In the genomic region with DNA sequence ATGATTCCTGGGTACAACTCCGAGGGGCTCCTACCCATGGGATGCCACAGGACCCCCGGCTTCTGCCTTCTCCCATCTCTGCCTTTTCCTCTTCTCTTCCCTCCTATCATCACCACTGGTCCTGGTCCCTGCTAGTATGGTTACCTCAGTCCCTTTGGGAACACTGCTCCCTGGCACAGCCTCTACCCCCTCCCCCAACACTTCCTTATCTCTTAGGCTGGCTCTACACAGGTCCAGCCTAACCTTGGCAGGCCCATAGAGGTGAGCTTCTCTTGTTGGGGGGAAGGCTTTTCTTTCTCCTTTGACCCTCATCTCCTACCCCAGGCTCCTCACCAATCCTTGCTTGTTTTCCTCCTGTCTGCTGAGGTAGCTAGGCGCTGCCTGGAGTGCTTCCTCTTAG, we compare ENCODE assay signal across 22 mouse cellular contexts. TPM values are rescaled to one million over a fixed set of nuclear protein-coding genes. Genes with fewer than 3 reads are reported as not detected.
DNase-seq lines count a peak whose midpoint lies in the region; ATAC-seq lines count a peak whose summit lies in the region.
"Had no signal": no experiment of that assay in that cellular context is flagged by ENCODE, and none has a peak within 500 bp of the region (broad histone marks: within the 10 kb centered on the region; RNA-seq: fewer than 3 reads in every experiment).

No protein-coding gene starts in this region.

- peak overlapping the region; percentile 34; the same call in 1 of the 2 replicates for H3K9ac ChIP-seq in heart, embryonic 14.5 days (ENCODE audit: low read length)
- H3K9ac ChIP-seq in liver, embryonic 13.5 days, result peak overlapping the region; percentile 60
- peak overlapping the region; percentile 16 for H3K9ac ChIP-seq in liver, embryonic 16.5 days (ENCODE audit: low read depth, low read length)
- H3K9ac ChIP-seq: embryonic facial prominence, embryonic 15.5 days had no signal

- no peak for DNase-seq in heart, adult 8-10 months (ENCODE audit: low spot score)
- no peak for DNase-seq in liver, embryonic 13.5 days
- no peak for DNase-seq in ovary, postnatal 36 days (ENCODE audit: low spot score)
- DNase-seq: cerebellum, adult 9-10 months; gastrocnemius, postnatal 25 days; kidney, adult 9 months; kidney, postnatal 36 days; layer of hippocampus, adult 9-11 months; lung, postnatal 14 days; thymus, postnatal 25 days had no signal

- peaks cover 11% of the 10 kb centered on the region; the same call in 1 of the 2 replicates for H3K27me3 ChIP-seq in heart, embryonic 14.5 days (ENCODE audit: control insufficient read depth, insufficient read depth, low read length)
- no peaks in the 10 kb centered on the region for H3K27me3 ChIP-seq in megakaryocyte, embryonic 14.5 days (replicated peaks)
- H3K27me3 ChIP-seq in liver, embryonic 13.5 days, result peaks cover 21% of the 10 kb centered on the region
- H3K27me3 ChIP-seq in liver, embryonic 16.5 days (ENCODE audit: control insufficient read depth, insufficient read depth, low read depth, low read length), result peaks cover 4% of the 10 kb centered on the region; the same call in 1 of the 2 replicates
- H3K27me3 ChIP-seq: embryonic facial prominence, embryonic 15.5 days had no signal

- peaks cover 17 to 27% of the 10 kb centered on the region in 2 experiments; a peak in 3 of 4 replicates for H3K4me1 ChIP-seq in heart, embryonic 14.5 days (ENCODE audit: control insufficient read depth in 2 of 2, insufficient read depth in 2 of 2, low read length in 2 of 2)
- H3K4me1 ChIP-seq in megakaryocyte, embryonic 14.5 days, result peaks cover 91% of the 10 kb centered on the region
- peaks cover 79% of the 10 kb centered on the region for H3K4me1 ChIP-seq in liver, embryonic 13.5 days (replicated peaks)
- peaks cover 40% of the 10 kb centered on the region for H3K4me1 ChIP-seq in liver, embryonic 16.5 days (ENCODE audit: control insufficient read depth, low read depth, low read length)

- H3K4me2 ChIP-seq in heart, embryonic 14.5 days (ENCODE audit: low read length), result no peak overlapping the region
- peak overlapping the region; percentile 83 for H3K4me2 ChIP-seq in liver, embryonic 13.5 days
- H3K4me2 ChIP-seq in liver, embryonic 16.5 days (ENCODE audit: low read depth, low read length), result 0 out of 2 replicates have a peak overlapping the region, but pooled peaks have one; percentile 4
- H3K4me2 ChIP-seq: embryonic facial prominence, embryonic 15.5 days had no signal

- 0 out of 4 replicates have a peak overlapping the region, but pooled peaks of 1 of the 2 experiments have one; percentile 19 for H3K27ac ChIP-seq in heart, embryonic 14.5 days (replicated peaks in 1 of 2; ENCODE audit: control insufficient read depth in 1 of 2, insufficient read depth in 1 of 2, low read depth in 2 of 2, low read length in 2 of 2)
- H3K27ac ChIP-seq in liver, embryonic 13.5 days, result peak overlapping the region; percentile 77
- H3K27ac ChIP-seq in liver, embryonic 16.5 days (ENCODE audit: low read length), result no peak overlapping the region; the same call in 1 of the 2 replicates
- H3K27ac ChIP-seq: embryonic facial prominence, embryonic 15.5 days had no signal

- 0 out of 2 replicates have a peak, but pooled peaks have one; percentile 52 for ATAC-seq in heart, embryonic 14.5 days (ENCODE audit: insufficient number of reproducible peaks, insufficient read depth, low FRiP score, low read depth)
- no peak for ATAC-seq in megakaryocyte, adult 5-6 weeks (ENCODE audit: poor library complexity, severe bottlenecking)
- ATAC-seq in liver, embryonic 13.5 days (ENCODE audit: low read depth), result no peak
- ATAC-seq in liver, embryonic 16.5 days (ENCODE audit: low read depth), result no peak
- ATAC-seq: forebrain, embryonic 14.5 days had no signal

- no peak overlapping the region for H3K4me3 ChIP-seq in heart, embryonic 14.5 days (ENCODE audit: control insufficient read depth in 1 of 2, insufficient read depth in 1 of 2, low read depth in 1 of 2, low read length in 2 of 2)
- H3K4me3 ChIP-seq in megakaryocyte, embryonic 14.5 days (replicated peaks), result peak overlapping the region; percentile 75
- H3K4me3 ChIP-seq in liver, embryonic 13.5 days (replicated peaks), result 0 out of 2 replicates have a peak overlapping the region, but pooled peaks have one; percentile 13
- H3K4me3 ChIP-seq in liver, embryonic 16.5 days (ENCODE audit: low read depth, low read length), result no peak overlapping the region
- H3K4me3 ChIP-seq: embryonic facial prominence, embryonic 15.5 days had no signal

- WGBS in heart, embryonic 14.5 days, result 41% methylated on average over 3 of the region's 3 CpGs
- WGBS in liver, embryonic 13.5 days (ENCODE audit: insufficient replicate concordance), result 79% methylated on average over 3 of the region's 3 CpGs
- WGBS in liver, embryonic 16.5 days (ENCODE audit: insufficient replicate concordance), result 73% methylated on average over 3 of the region's 3 CpGs

- H3K9me3 ChIP-seq in heart, embryonic 14.5 days (ENCODE audit: control insufficient read depth, low read length), result no peaks in the 10 kb centered on the region
- no peaks in the 10 kb centered on the region for H3K9me3 ChIP-seq in megakaryocyte, embryonic 14.5 days
- H3K9me3 ChIP-seq in liver, embryonic 13.5 days (replicated peaks), result no peaks in the 10 kb centered on the region
- H3K9me3 ChIP-seq in liver, embryonic 16.5 days (replicated peaks; ENCODE audit: control insufficient read depth, low read length), result no peaks in the 10 kb centered on the region
- H3K9me3 ChIP-seq: embryonic facial prominence, embryonic 15.5 days had no signal

- peaks cover 16% of the 10 kb centered on the region; the same call in 1 of the 2 replicates for H3K36me3 ChIP-seq in heart, embryonic 14.5 days (ENCODE audit: control insufficient read depth, insufficient read depth, low read length)
- peaks cover 91% of the 10 kb centered on the region for H3K36me3 ChIP-seq in megakaryocyte, embryonic 14.5 days (replicated peaks; ENCODE audit: low read length)
- H3K36me3 ChIP-seq in liver, embryonic 13.5 days, result peaks cover 77% of the 10 kb centered on the region
- peaks cover 33% of the 10 kb centered on the region for H3K36me3 ChIP-seq in liver, embryonic 16.5 days (ENCODE audit: control insufficient read depth, insufficient read depth)

RNA-seq across cellular contexts. Expression of a gene that starts 5.8 kb away (rescaled TPM):
- polyA plus RNA-seq in heart, embryonic 14.5 days (2014; fragmentation: Nextera tagmentation; extraction: Ambion mirVana), result 8.5 and 10.1 TPM in 2 replicates
- 1 to 10 TPM in 2 of 4 experiments, under 1 TPM in 2; 0.72 to 1.1 (median 0.96) TPM for total RNA-seq in heart, adult 8-10 months (2022)
- polyA plus RNA-seq in megakaryocyte, embryonic 14.5 days (2012; ENCODE audit: insufficient read depth, low replicate concordance), result 775 and 2,394 TPM in 2 replicates
- 0.74 and 1.0 TPM in 2 replicates for total RNA-seq in megakaryocyte, adult 5-6 weeks (2015)
- total RNA-seq in megakaryocyte, adult 5-6 weeks (2017), result 0.18 and 0.69 TPM in 2 replicates
- 35.4 and 36.3 TPM in 2 replicates for polyA plus RNA-seq in liver, embryonic 13.5 days (2015; fragmentation: Nextera tagmentation; extraction: Ambion mirVana)
- polyA plus RNA-seq in liver, embryonic 16.5 days (2015; fragmentation: Nextera tagmentation; extraction: Ambion mirVana), result 27.2 and 34.7 TPM in 2 replicates

RNA-seq across cellular contexts. Expression of a gene that starts 24.6 kb away (rescaled TPM):
- polyA plus RNA-seq in heart, embryonic 14.5 days (2014; fragmentation: Nextera tagmentation; extraction: Ambion mirVana), result 8.1 and 8.6 TPM in 2 replicates
- 10 to 100 TPM; 43.9 to 47.4 (median 45.6) TPM for total RNA-seq in heart, adult 8-10 months (2022)
- 211 and 280 TPM in 2 replicates for polyA plus RNA-seq in megakaryocyte, embryonic 14.5 days (2012; ENCODE audit: insufficient read depth, low replicate concordance)
- total RNA-seq in megakaryocyte, adult 5-6 weeks (2015), result 73.7 and 76.7 TPM in 2 replicates
- total RNA-seq in megakaryocyte, adult 5-6 weeks (2017), result 155 and 158 TPM in 2 replicates
- polyA plus RNA-seq in liver, embryonic 13.5 days (2015; fragmentation: Nextera tagmentation; extraction: Ambion mirVana), result 10.0 and 10.6 TPM in 2 replicates
- polyA plus RNA-seq in liver, embryonic 16.5 days (2015; fragmentation: Nextera tagmentation; extraction: Ambion mirVana), result 7.1 and 7.6 TPM in 2 replicates

RNA-seq across cellular contexts. Expression of a gene that starts 25.7 kb away (rescaled TPM):
- 112 and 113 TPM in 2 replicates for polyA plus RNA-seq in heart, embryonic 14.5 days (2014; fragmentation: Nextera tagmentation; extraction: Ambion mirVana)
- 100 to 1,000 TPM; 469 to 545 (median 504) TPM for total RNA-seq in heart, adult 8-10 months (2022)
- polyA plus RNA-seq in megakaryocyte, embryonic 14.5 days (2012; ENCODE audit: insufficient read depth, low replicate concordance), result 35.1 and 38.6 TPM in 2 replicates
- total RNA-seq in megakaryocyte, adult 5-6 weeks (2015), result 4.5 and 6.3 TPM in 2 replicates
- total RNA-seq in megakaryocyte, adult 5-6 weeks (2017), result 0.73 and 1.7 TPM in 2 replicates
- polyA plus RNA-seq in liver, embryonic 13.5 days (2015; fragmentation: Nextera tagmentation; extraction: Ambion mirVana), result 5.8 and 8.6 TPM in 2 replicates
- polyA plus RNA-seq in liver, embryonic 16.5 days (2015; fragmentation: Nextera tagmentation; extraction: Ambion mirVana), result 10.7 and 13.9 TPM in 2 replicates

RNA-seq across cellular contexts. Expression of a gene that starts 39.4 kb away (rescaled TPM):
- 34.6 and 36.7 TPM in 2 replicates for polyA plus RNA-seq in heart, embryonic 14.5 days (2014; fragmentation: Nextera tagmentation; extraction: Ambion mirVana)
- total RNA-seq in heart, adult 8-10 months (2022), result 100 to 1,000 TPM; 202 to 221 (median 208) TPM
- polyA plus RNA-seq in megakaryocyte, embryonic 14.5 days (2012; ENCODE audit: insufficient read depth, low replicate concordance), result 0.51 TPM in 1 of 2 replicates, not detected in the other
- not detected in 2 replicates for total RNA-seq in megakaryocyte, adult 5-6 weeks (2015)
- total RNA-seq in megakaryocyte, adult 5-6 weeks (2017), result not detected in 2 replicates
- polyA plus RNA-seq in liver, embryonic 13.5 days (2015; fragmentation: Nextera tagmentation; extraction: Ambion mirVana), result 0.21 and 0.28 TPM in 2 replicates
- polyA plus RNA-seq in liver, embryonic 16.5 days (2015; fragmentation: Nextera tagmentation; extraction: Ambion mirVana), result 0.86 and 0.96 TPM in 2 replicates
- total RNA-seq: ES-E14; hematopoietic stem cell, adult 5-6 weeks had no signal
- polyA plus RNA-seq: forebrain, embryonic 14.5 days; intestine, embryonic 14.5 days had no signal

RNA-seq across cellular contexts. Expression of a gene that starts 48.1 kb away (rescaled TPM):
- polyA plus RNA-seq in heart, embryonic 14.5 days (2014; fragmentation: Nextera tagmentation; extraction: Ambion mirVana), result 0.24 TPM in 2 replicates
- not detected for total RNA-seq in heart, adult 8-10 months (2022)
- polyA plus RNA-seq in megakaryocyte, embryonic 14.5 days (2012; ENCODE audit: insufficient read depth, low replicate concordance), result not detected in 2 replicates
- total RNA-seq in megakaryocyte, adult 5-6 weeks (2015), result not detected in 2 replicates
- not detected in 2 replicates for total RNA-seq in megakaryocyte, adult 5-6 weeks (2017)
- polyA plus RNA-seq in liver, embryonic 13.5 days (2015; fragmentation: Nextera tagmentation; extraction: Ambion mirVana), result not detected in 2 replicates
- polyA plus RNA-seq in liver, embryonic 16.5 days (2015; fragmentation: Nextera tagmentation; extraction: Ambion mirVana), result not detected in 2 replicates
- total RNA-seq: adrenal gland, adult 18-20 months; ES-E14; gastrocnemius, postnatal 25 days; hematopoietic stem cell, adult 5-6 weeks; left cerebral cortex, adult 8-10 months had no signal
- polyA plus RNA-seq: forebrain, embryonic 14.5 days; intestine, embryonic 14.5 days; neural tube, embryonic 11.5 days had no signal

Comparison
In these comparisons a context has a peak if more than half of its experiments do, and no peak if none do; other contexts are left out.
1. H3K4me3 ChIP-seq: peak in megakaryocyte, embryonic 14.5 days (single experiment) and liver, embryonic 13.5 days (single experiment); none in heart, embryonic 14.5 days (0 of 2) and liver, embryonic 16.5 days (single experiment).
2. RNA of a gene that starts 5.8 kb away (polyA plus RNA-seq): 775 to 2,394 TPM in megakaryocyte, embryonic 14.5 days; 35.4 to 36.3 TPM in liver, embryonic 13.5 days, 27.2 to 34.7 TPM in liver, embryonic 16.5 days and 8.5 to 10.1 TPM in heart, embryonic 14.5 days; every median in the first group is over 10 times any median in the second.
3. RNA of a gene that starts 24.6 kb away (polyA plus RNA-seq): 211 to 280 TPM in megakaryocyte, embryonic 14.5 days; 10.0 to 10.6 TPM in liver, embryonic 13.5 days, 8.1 to 8.6 TPM in heart, embryonic 14.5 days and 7.1 to 7.6 TPM in liver, embryonic 16.5 days; every median in the first group is over 10 times any median in the second.
4. Peak in every context shown above with its lines, with median percentiles within 50 percentile points of each other: H3K9ac ChIP-seq.